Mouse (Mus musculus) left cerebral cortex, adult 2 months (tissue): ENCODE measurements around the gene Esyt2. TPM values are rescaled to one million over a fixed set of nuclear protein-coding genes. Genes with fewer than 3 reads are reported as not detected.

Experiments
- DNase-seq, 2 experiments: peaks; one replicate each; pipeline ENCODE4 v3.0.0; 2021 to 2022; ENCODE audit warnings: low spot score in 2 of 2, mixed read lengths in 1 of 2; ENCODE audit errors: extremely low spot score in 1 of 2
- H3K27ac ChIP-seq: fragments of 200-600 bp; 2 replicates; pipeline ENCODE4 v1.8.1; 2022
- H3K4me3 ChIP-seq: fragments of 200-600 bp; 2 replicates; pipeline ENCODE4 v1.8.1; 2022
- CTCF ChIP-seq: fragments of 200-600 bp; IDR thresholded peaks from 2 replicates; pipeline ENCODE4 v1.8.1; 2022; ENCODE audit warnings: antibody characterized with exemption, mild to moderate bottlenecking, moderate library complexity
- intact Hi-C: fragments of 180-260 bp; cut with DNase I; formaldehyde crosslinking; loops from one replicate; pipeline ENCODE4 v1.15.1; 2025
- total RNA-seq, 2 experiments: library from RNA; stranded (reverse); gene quantifications; 2 replicates each; pipeline ENCODE4 v1.2.3; 2021

The Esyt2 gene
- total RNA-seq, 2 experiments from 2014 or later: 55.3 to 58.3 TPM

GRCm38 (mm10) chr12:116281427-116282281 lies 658 bp downstream of the Esyt2 start:
- TF ChIP-seq CTCF: no peak
- intact Hi-C loops: loop anchor here (2.0 to 5.0 kb wide), 4 partner anchors 19 to 341 kb away; partner anchors contain the start of genes Ptprn2 and Wdr60
- DNase-seq: peak; percentile 29 to 41
- peak overlapping the region; percentile 91 for H3K27ac ChIP-seq
- H3K4me3 ChIP-seq: peak overlapping the region; percentile 86

GRCm38 (mm10) chr12:116282856-116283255 lies 1.9 kb downstream of the Esyt2 start:
- intact Hi-C loops: loop anchor here (5.0 kb wide), 3 partner anchors 44 to 339 kb away; partner anchors contain the start of gene Ptprn2
- Histone ChIP-seq H3K4me3 (peak overlapping the region; percentile 86), H3K27ac (no peak overlapping the region)
- TF ChIP-seq CTCF: no peak
- DNase-seq: no peak

DNA sequence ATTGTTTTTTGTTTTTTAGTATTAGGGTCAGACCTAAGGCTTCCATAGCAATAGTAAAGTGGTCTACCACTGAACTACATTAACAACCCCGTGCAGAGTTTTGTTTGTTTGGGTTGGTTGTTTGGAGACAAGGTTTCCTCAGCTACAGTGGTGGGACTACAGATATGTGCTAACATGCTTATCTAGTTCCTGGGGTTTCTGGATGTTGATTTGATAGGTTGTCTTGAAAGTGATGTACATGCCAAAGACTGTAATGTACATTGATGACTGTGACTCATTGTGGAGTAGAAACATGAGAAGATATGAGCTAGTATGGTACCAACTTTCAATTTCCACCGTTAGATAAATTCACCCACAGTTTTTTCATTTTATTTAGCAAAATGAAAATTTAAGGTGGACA lies 2.5 kb downstream of the Esyt2 start:
- intact Hi-C loops: loop anchor here (5.0 kb wide), 3 partner anchors 44 to 339 kb away; partner anchors contain the start of gene Ptprn2
- TF ChIP-seq CTCF: no peak
- DNase-seq: no peak
- Histone ChIP-seq H3K4me3 (no peak overlapping the region; the same call in 1 of the 2 replicates), H3K27ac (no peak overlapping the region)

- Histone ChIP-seq H3K27ac (peak overlapping the region; percentile 69; the same call in 1 of the 2 replicates), H3K4me3 (no peak overlapping the region)
- intact Hi-C loops: no loop called here
- DNase-seq: no peak
- TF ChIP-seq CTCF: no peak
Measured at GRCm38 (mm10) chr12:116293185-116293584, 12.2 kb downstream of the Esyt2 start.

- intact Hi-C loops: no loop called here
- DNase-seq: no peak
- TF ChIP-seq CTCF: no peak
- H3K4me3 ChIP-seq: no peak overlapping the region
- H3K27ac ChIP-seq: peak overlapping the region; percentile 69
Measured at GRCm38 (mm10) chr12:116293599-116294292, 12.8 kb downstream of the Esyt2 start.

DNA sequence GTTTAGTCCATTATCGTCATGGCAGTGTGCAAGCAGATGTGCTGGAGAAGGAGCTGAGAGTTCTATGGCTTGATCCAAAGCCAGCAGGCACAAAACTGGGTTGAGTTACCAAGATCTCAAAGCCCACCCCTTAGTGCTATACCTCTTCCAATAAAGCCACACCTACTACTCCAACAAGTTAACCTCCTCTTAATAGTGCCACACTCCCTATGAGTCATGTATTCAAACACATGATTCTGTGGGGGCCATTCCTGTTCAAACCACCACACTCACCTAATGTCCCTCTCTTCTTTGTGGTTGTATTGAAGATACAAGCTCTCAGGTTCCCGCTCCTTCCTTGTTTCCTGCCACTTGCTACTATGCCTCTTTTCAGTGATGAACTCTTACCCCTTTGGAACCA lies 18.9 kb downstream of the Esyt2 start:
- Histone ChIP-seq H3K27ac (no peak overlapping the region), H3K4me3 (no peak overlapping the region)
- TF ChIP-seq CTCF: no peak
- intact Hi-C loops: no loop called here
- no peak for DNase-seq

DNA sequence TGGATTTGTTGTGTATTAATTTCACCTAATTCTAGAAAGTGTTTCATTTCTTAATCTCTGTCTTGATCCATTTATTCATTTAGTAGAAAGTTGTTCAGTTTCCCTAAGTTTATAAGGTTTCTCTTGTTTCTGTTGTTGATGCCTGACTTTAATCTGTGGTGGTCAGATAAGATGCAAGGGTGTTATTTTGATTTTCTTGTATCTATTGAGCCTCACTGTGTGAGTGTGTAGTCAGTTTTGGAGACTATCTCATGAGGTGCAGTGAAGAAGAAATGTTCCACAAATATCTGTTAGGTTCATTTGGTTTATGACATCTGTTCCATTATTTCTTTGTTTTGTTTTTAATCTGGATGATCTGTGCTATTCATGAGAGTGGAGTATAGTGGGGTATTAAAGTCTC lies 21.2 kb downstream of the Esyt2 start:
- intact Hi-C loops: no loop called here
- TF ChIP-seq CTCF: no peak
- Histone ChIP-seq H3K27ac (no peak overlapping the region), H3K4me3 (no peak overlapping the region)
- DNase-seq: no peak

- DNase-seq: no peak
- no peak for TF ChIP-seq CTCF
- Histone ChIP-seq H3K27ac (no peak overlapping the region), H3K4me3 (no peak overlapping the region)
- intact Hi-C loops: no loop called here
Measured at GRCm38 (mm10) chr12:116306042-116306441, 25.0 kb downstream of the Esyt2 start.

- DNase-seq: no peak
- no peak for TF ChIP-seq CTCF
- intact Hi-C loops: no loop called here
- no peak overlapping the region for H3K27ac ChIP-seq
- H3K4me3 ChIP-seq: no peak overlapping the region
Measured at GRCm38 (mm10) chr12:116307870-116308269, 26.9 kb downstream of the Esyt2 start.

- H3K27ac ChIP-seq: no peak overlapping the region
- DNase-seq: no peak
- intact Hi-C loops: no loop called here
- H3K4me3 ChIP-seq: no peak overlapping the region
- no peak for TF ChIP-seq CTCF
Measured at GRCm38 (mm10) chr12:116308612-116309011, 27.6 kb downstream of the Esyt2 start.

DNA sequence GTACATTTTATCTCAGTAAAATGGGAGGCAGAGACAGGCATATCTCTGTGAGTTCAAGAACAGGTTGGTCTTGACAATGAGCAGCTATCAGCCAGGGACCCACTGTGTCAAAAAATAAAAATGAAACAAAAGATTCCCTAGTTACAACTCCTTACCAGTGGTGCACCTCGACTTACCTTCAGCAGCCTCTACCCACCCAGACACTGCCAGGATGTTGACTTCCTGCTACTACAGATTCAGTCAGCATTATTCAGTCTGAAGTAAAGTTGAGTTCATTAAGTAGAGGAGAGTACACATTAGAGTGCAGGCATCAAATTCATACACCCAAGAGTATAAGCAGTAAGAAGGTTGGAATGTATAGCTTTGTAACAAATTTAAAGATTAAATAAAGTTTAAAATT lies 32.8 kb downstream of the Esyt2 start:
- no peak for DNase-seq
- no peak overlapping the region for H3K27ac ChIP-seq

GRCm38 (mm10) chr12:116315498-116315897 lies 34.5 kb downstream of the Esyt2 start:
- intact Hi-C loops: no loop called here

More for the DNA sequence above, 32.8 kb downstream of the Esyt2 start:
- intact Hi-C loops: no loop called here
- no peak overlapping the region for H3K4me3 ChIP-seq
- no peak for TF ChIP-seq CTCF

More at GRCm38 (mm10) chr12:116315498-116315897, 34.5 kb downstream of the Esyt2 start:
- DNase-seq: no peak
- TF ChIP-seq CTCF: no peak
- Histone ChIP-seq H3K27ac (peak overlapping the region; percentile 63), H3K4me3 (no peak overlapping the region)
